Mouse (Mus musculus) liver, postnatal 0 days (tissue): Measurements from ENCODE around the gene Nhsl1.

Experiments
- CTCF ChIP-seq: sonication (generic); IDR thresholded peaks from 2 replicates; pipeline ENCODE4 v1.5.1; 2016; ENCODE audit warnings: antibody characterized with exemption, low read depth
- EP300 ChIP-seq: IDR thresholded peaks from 2 replicates; pipeline ENCODE4 v1.6.1; 2016; ENCODE audit warnings: antibody characterized with exemption, low read depth, mild to moderate bottlenecking

DNA sequence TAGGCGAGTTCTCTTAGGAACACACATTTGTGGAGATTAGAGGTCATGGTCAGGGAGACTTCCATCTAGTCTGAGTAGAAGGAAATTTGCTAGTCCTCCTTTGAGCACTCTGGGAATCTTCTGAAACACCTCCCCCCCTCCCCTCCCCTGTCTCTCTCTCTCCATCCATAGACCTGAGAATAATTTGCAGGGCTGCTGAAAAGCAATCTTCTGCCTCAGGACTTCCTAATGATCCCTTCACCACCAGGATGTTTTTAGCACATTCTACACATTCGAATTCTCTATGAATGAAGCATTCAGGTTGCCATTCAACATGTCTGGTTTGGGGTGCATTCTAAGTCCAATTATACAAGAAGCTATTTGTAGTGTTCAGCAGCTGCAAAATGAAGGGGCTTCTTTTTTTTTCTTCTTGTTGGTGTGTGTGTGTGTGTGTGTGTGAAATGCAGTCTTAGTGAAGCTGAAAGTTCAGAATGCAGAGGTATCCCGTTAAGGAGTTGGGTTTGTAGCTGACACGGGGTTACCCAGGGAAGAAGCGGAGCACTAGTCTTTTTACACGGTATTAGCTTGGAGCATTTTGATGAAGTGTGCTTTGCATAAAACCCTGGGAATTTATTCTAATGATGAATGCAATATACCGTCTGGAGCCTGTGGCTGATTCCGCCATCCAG lies 139.2 kb downstream of the Nhsl1 start:
- TF ChIP-seq CTCF = no peak
- TF ChIP-seq EP300 = no peak
